Comparison of ENCODE assay signal across 8 mouse cellular contexts in the genomic region with DNA sequence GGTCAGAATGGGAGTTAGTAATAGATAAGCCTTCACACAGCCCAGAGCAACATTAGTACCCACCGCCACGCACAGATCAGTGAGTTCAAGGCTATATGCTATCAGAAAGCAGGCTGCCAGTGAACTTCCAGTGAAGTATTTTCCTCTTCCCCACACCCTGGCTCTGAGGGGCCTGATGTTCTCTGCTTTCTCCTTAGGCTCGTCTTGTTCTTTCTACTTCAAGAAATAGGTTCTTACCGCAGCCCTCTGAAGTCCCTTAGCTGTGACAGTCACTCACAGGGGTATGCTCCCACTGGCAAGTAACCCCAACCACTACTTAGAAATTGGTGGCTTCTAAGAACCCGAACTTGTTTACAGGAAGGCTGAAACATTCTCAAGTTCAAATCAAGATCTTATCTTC. TPM values are rescaled to one million over a fixed set of nuclear protein-coding genes. Genes with fewer than 3 reads are reported as not detected.
DNase-seq lines count a peak whose midpoint lies in the region; ATAC-seq lines count a peak whose summit lies in the region.

No protein-coding gene starts in this region.

- no peak for ATAC-seq in hindbrain, embryonic 11.5 days (ENCODE audit: low FRiP score)
- ATAC-seq in limb, embryonic 13.5 days (ENCODE audit: low FRiP score, low read depth): no peak
- no peak for ATAC-seq in erythroblast, adult 5-6 weeks (replicated peaks; ENCODE audit: low FRiP score, poor library complexity, severe bottlenecking)
- ATAC-seq in megakaryocyte progenitor cell, adult 5-6 weeks (replicated peaks; ENCODE audit: poor library complexity): no peak

- peaks cover 24% of the 10 kb centered on the region; the same call in 1 of the 2 replicates for H3K27me3 ChIP-seq in hindbrain, embryonic 10.5 days (ENCODE audit: insufficient read depth, poor library complexity, severe bottlenecking)
- H3K27me3 ChIP-seq in hindbrain, embryonic 11.5 days (ENCODE audit: control insufficient read depth, insufficient read depth, low read length): no peaks in the 10 kb centered on the region
- no peaks in the 10 kb centered on the region for H3K27me3 ChIP-seq in limb, embryonic 13.5 days

- WGBS in hindbrain, embryonic 10.5 days: 68% methylated on average over 5 of the region's 5 CpGs
- 72% methylated on average over 5 of the region's 5 CpGs for WGBS in hindbrain, embryonic 11.5 days
- WGBS in limb, embryonic 13.5 days: 37% methylated on average over 5 of the region's 5 CpGs

- no peaks in the 10 kb centered on the region for H3K9me3 ChIP-seq in hindbrain, embryonic 10.5 days
- H3K9me3 ChIP-seq in hindbrain, embryonic 11.5 days (ENCODE audit: control insufficient read depth, low read length): no peaks in the 10 kb centered on the region
- no peaks in the 10 kb centered on the region for H3K9me3 ChIP-seq in limb, embryonic 13.5 days

- peak overlapping the region; percentile 23; the same call in 1 of the 2 replicates for H3K27ac ChIP-seq in hindbrain, embryonic 10.5 days
- H3K27ac ChIP-seq in hindbrain, embryonic 11.5 days (ENCODE audit: low read depth, low read length): no peak overlapping the region
- H3K27ac ChIP-seq in limb, embryonic 13.5 days: peak overlapping the region; percentile 80

- H3K9ac ChIP-seq in hindbrain, embryonic 11.5 days (ENCODE audit: low read depth, low read length): no peak overlapping the region
- H3K9ac ChIP-seq in limb, embryonic 13.5 days: peak overlapping the region; percentile 19; the same call in 1 of the 2 replicates

- no peak overlapping the region for H3K4me3 ChIP-seq in hindbrain, embryonic 10.5 days
- no peak overlapping the region for H3K4me3 ChIP-seq in hindbrain, embryonic 11.5 days (ENCODE audit: low read depth, low read length)
- H3K4me3 ChIP-seq in limb, embryonic 13.5 days: peak overlapping the region; percentile 70

- H3K36me3 ChIP-seq in hindbrain, embryonic 10.5 days: no peaks in the 10 kb centered on the region
- H3K36me3 ChIP-seq in hindbrain, embryonic 11.5 days (ENCODE audit: control insufficient read depth, insufficient read depth, low read length): no peaks in the 10 kb centered on the region
- peaks cover 18% of the 10 kb centered on the region for H3K36me3 ChIP-seq in limb, embryonic 13.5 days

- H3K4me1 ChIP-seq in hindbrain, embryonic 10.5 days (replicated peaks): peaks cover 41% of the 10 kb centered on the region
- no peaks in the 10 kb centered on the region; the same call in 1 of the 2 replicates for H3K4me1 ChIP-seq in hindbrain, embryonic 11.5 days (replicated peaks; ENCODE audit: control insufficient read depth, insufficient read depth, low read length)
- peaks cover 51% of the 10 kb centered on the region for H3K4me1 ChIP-seq in limb, embryonic 13.5 days

- H3K4me2 ChIP-seq in hindbrain, embryonic 11.5 days (replicated peaks; ENCODE audit: low read depth, low read length): no peak overlapping the region
- H3K4me2 ChIP-seq in limb, embryonic 13.5 days (replicated peaks): peak overlapping the region; percentile 92

- DNase-seq in hindbrain, embryonic 10.5 days (ENCODE audit: low spot score): no peak
- DNase-seq in hindbrain, embryonic 11.5 days (ENCODE audit: low spot score): no peak
- DNase-seq in thymus, postnatal 4 days: peak; percentile 18
- no peak for DNase-seq in thymus, postnatal 25 days
- DNase-seq in frontal cortex, postnatal 36 days (ENCODE audit: low spot score in 2 of 2): no peak

RNA-seq across cellular contexts. Expression of gene Sh3bp5, which starts 2.8 kb away (rescaled TPM):
- 19.3 and 23.7 TPM in 2 replicates for polyA plus RNA-seq in hindbrain, embryonic 10.5 days (2016; fragmentation: Nextera tagmentation; extraction: Ambion mirVana)
- 13.6 and 17.3 TPM in 2 replicates for polyA plus RNA-seq in hindbrain, embryonic 11.5 days (2014; fragmentation: Nextera tagmentation; extraction: Ambion mirVana)
- polyA plus RNA-seq in limb, embryonic 13.5 days (2015; fragmentation: Nextera tagmentation; extraction: Ambion mirVana): 53.2 and 57.8 TPM in 2 replicates
- total RNA-seq in erythroblast, adult 5-6 weeks (2015; ENCODE audit: low replicate concordance): 8.5 and 15.3 TPM in 2 replicates
- total RNA-seq in erythroblast, adult 5-6 weeks (2017; ENCODE audit: low replicate concordance): 8.1 and 11.1 TPM in 2 replicates
- total RNA-seq in megakaryocyte progenitor cell, adult 5-6 weeks (2015): 4.5 and 6.2 TPM in 2 replicates
- total RNA-seq in megakaryocyte progenitor cell, adult 5-6 weeks (2017): 3.6 and 5.2 TPM in 2 replicates
